In the genomic region with DNA sequence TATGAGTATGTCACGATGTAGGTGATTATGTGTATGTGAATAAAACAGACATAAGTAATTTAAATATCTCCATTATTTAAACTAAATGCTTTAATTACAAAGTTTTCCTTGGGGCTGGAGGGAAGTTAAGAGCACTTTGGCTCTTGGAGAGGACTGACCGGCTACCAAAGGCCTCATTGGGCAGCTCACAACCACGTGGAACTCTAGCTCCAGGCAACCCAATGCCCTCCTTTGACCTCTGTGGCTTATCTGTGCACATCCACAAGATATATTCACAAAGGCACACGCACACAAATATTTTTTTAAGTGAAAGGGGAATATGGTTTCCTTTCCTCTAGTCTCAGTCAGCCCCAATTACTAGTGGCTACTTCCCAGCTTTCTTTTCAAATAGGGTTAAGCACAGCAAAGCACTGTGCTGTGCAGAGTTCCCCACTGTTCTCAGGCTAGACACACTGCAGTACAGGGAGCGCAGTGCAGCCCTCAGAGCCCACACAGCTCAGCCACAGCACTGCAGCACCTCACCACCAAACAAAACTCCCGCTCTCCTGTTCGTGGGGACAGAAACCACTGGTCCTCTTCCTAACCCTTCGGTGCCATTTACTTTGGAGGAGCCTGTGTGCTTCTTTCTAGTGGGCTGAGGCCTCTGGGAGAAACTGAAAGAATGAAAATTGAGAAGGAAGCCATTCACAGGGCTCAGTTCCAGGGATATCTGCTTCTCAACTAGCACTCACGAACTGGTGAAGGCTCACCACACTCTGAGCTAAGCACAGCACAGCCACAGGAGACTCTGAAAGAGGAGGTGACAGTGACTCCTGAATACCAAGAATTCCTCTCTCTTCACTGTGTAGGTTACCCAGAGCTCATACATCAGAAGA, we compare ENCODE assay signal across 11 mouse cellular contexts. TPM values are rescaled to one million over a fixed set of nuclear protein-coding genes. Genes with fewer than 3 reads are reported as not detected.
DNase-seq lines count a peak whose midpoint lies in the region; ATAC-seq and TF ChIP-seq lines count a peak whose summit lies in the region.
"Had no signal": no experiment of that assay in that cellular context is flagged by ENCODE, and none has a peak within 500 bp of the region (broad histone marks: within the 10 kb centered on the region; RNA-seq: fewer than 3 reads in every experiment).

No protein-coding gene starts in this region.

- WGBS in embryonic facial prominence, embryonic 12.5 days, result 41% methylated on average over 9 of the region's 9 CpGs
- 41% methylated on average over 9 of the region's 9 CpGs for WGBS in embryonic facial prominence, embryonic 10.5 days
- 53% methylated on average over 9 of the region's 9 CpGs for WGBS in hindbrain, embryonic 13.5 days
- 46% methylated on average over 9 of the region's 9 CpGs for WGBS in hindbrain, embryonic 10.5 days
- 30% methylated on average over 9 of the region's 9 CpGs for WGBS in lung, embryonic 14.5 days
- 45% methylated on average over 9 of the region's 9 CpGs for WGBS in liver, embryonic 16.5 days (ENCODE audit: insufficient replicate concordance)

- ATAC-seq in embryonic facial prominence, embryonic 12.5 days (ENCODE audit: insufficient number of reproducible peaks, insufficient read depth, low FRiP score, low TSS enrichment), result no peak
- ATAC-seq in hindbrain, embryonic 13.5 days (ENCODE audit: low FRiP score), result no peak
- peak; percentile 69 for ATAC-seq in lung, embryonic 14.5 days (ENCODE audit: insufficient read depth)
- peak; percentile 60 for ATAC-seq in liver, embryonic 16.5 days (ENCODE audit: low read depth)

- DNase-seq in embryonic facial prominence, embryonic 10.5 days (ENCODE audit: low spot score), result no peak
- DNase-seq in hindbrain, embryonic 10.5 days (ENCODE audit: low spot score), result no peak
- DNase-seq in lung, embryonic 14.5 days, result peak; percentile 41
- DNase-seq in lung, postnatal 25 days (ENCODE audit: low spot score), result no peak
- DNase-seq in layer of hippocampus, postnatal 10 days (ENCODE audit: low spot score in 2 of 2), result no peak
- DNase-seq: cerebellum, adult 9-11 months; kidney, postnatal 4 days had no signal

- no peaks in the 10 kb centered on the region for H3K9me3 ChIP-seq in embryonic facial prominence, embryonic 12.5 days
- no peaks in the 10 kb centered on the region for H3K9me3 ChIP-seq in embryonic facial prominence, embryonic 10.5 days
- H3K9me3 ChIP-seq in hindbrain, embryonic 13.5 days, result no peaks in the 10 kb centered on the region
- no peaks in the 10 kb centered on the region for H3K9me3 ChIP-seq in hindbrain, embryonic 10.5 days
- no peaks in the 10 kb centered on the region for H3K9me3 ChIP-seq in lung, embryonic 14.5 days (ENCODE audit: low read depth, low read length)
- H3K9me3 ChIP-seq in liver, embryonic 16.5 days (replicated peaks; ENCODE audit: control insufficient read depth, low read length), result no peaks in the 10 kb centered on the region
- H3K9me3 ChIP-seq: hindbrain, embryonic 15.5 days had no signal

- H3K27me3 ChIP-seq in embryonic facial prominence, embryonic 12.5 days, result no peaks in the 10 kb centered on the region
- H3K27me3 ChIP-seq in embryonic facial prominence, embryonic 10.5 days (replicated peaks; ENCODE audit: low read depth, poor library complexity, severe bottlenecking), result no peaks in the 10 kb centered on the region
- H3K27me3 ChIP-seq in hindbrain, embryonic 13.5 days, result no peaks in the 10 kb centered on the region
- no peaks in the 10 kb centered on the region for H3K27me3 ChIP-seq in hindbrain, embryonic 10.5 days (ENCODE audit: insufficient read depth, poor library complexity, severe bottlenecking)
- no peaks in the 10 kb centered on the region for H3K27me3 ChIP-seq in lung, embryonic 14.5 days (ENCODE audit: insufficient read depth, low read length)
- H3K27me3 ChIP-seq in liver, embryonic 16.5 days (ENCODE audit: control insufficient read depth, insufficient read depth, low read depth, low read length), result no peaks in the 10 kb centered on the region
- H3K27me3 ChIP-seq: hindbrain, embryonic 15.5 days had no signal

- no peak overlapping the region for H3K4me2 ChIP-seq in embryonic facial prominence, embryonic 12.5 days (replicated peaks)
- H3K4me2 ChIP-seq in hindbrain, embryonic 13.5 days, result no peak overlapping the region
- peak overlapping the region; percentile 32 for H3K4me2 ChIP-seq in lung, embryonic 14.5 days
- no peak overlapping the region for H3K4me2 ChIP-seq in liver, embryonic 16.5 days (ENCODE audit: low read depth, low read length)
- H3K4me2 ChIP-seq: hindbrain, embryonic 15.5 days had no signal

- no peak for TF ChIP-seq CTCF in lung, embryonic 14.5 days (IDR thresholded peaks at IDR 0.05; ENCODE audit: low read depth)

- H3K27ac ChIP-seq in embryonic facial prominence, embryonic 12.5 days, result peak overlapping the region; percentile 37; the same call in 1 of the 2 replicates
- no peak overlapping the region; the same call in 1 of the 2 replicates for H3K27ac ChIP-seq in embryonic facial prominence, embryonic 10.5 days (replicated peaks)
- H3K27ac ChIP-seq in hindbrain, embryonic 13.5 days, result peak overlapping the region; percentile 18; the same call in 1 of the 2 replicates
- H3K27ac ChIP-seq in hindbrain, embryonic 10.5 days, result no peak overlapping the region
- H3K27ac ChIP-seq in lung, embryonic 14.5 days (ENCODE audit: low read depth), result peak overlapping the region; percentile 95
- H3K27ac ChIP-seq in liver, embryonic 16.5 days (ENCODE audit: low read length), result no peak overlapping the region
- H3K27ac ChIP-seq: hindbrain, embryonic 15.5 days had no signal

- H3K36me3 ChIP-seq in embryonic facial prominence, embryonic 12.5 days, result no peaks in the 10 kb centered on the region
- no peaks in the 10 kb centered on the region for H3K36me3 ChIP-seq in embryonic facial prominence, embryonic 10.5 days (replicated peaks)
- H3K36me3 ChIP-seq in hindbrain, embryonic 13.5 days, result no peaks in the 10 kb centered on the region
- no peaks in the 10 kb centered on the region for H3K36me3 ChIP-seq in hindbrain, embryonic 10.5 days
- H3K36me3 ChIP-seq in lung, embryonic 14.5 days (ENCODE audit: insufficient read depth), result no peaks in the 10 kb centered on the region
- H3K36me3 ChIP-seq in liver, embryonic 16.5 days (ENCODE audit: control insufficient read depth, insufficient read depth), result no peaks in the 10 kb centered on the region
- H3K36me3 ChIP-seq: hindbrain, embryonic 15.5 days had no signal

- no peak overlapping the region for H3K4me3 ChIP-seq in embryonic facial prominence, embryonic 12.5 days
- no peak overlapping the region for H3K4me3 ChIP-seq in embryonic facial prominence, embryonic 10.5 days
- H3K4me3 ChIP-seq in hindbrain, embryonic 13.5 days, result no peak overlapping the region
- H3K4me3 ChIP-seq in hindbrain, embryonic 10.5 days, result no peak overlapping the region
- H3K4me3 ChIP-seq in lung, embryonic 14.5 days (ENCODE audit: low read depth, low read length), result no peak overlapping the region
- H3K4me3 ChIP-seq in liver, embryonic 16.5 days (ENCODE audit: low read depth, low read length), result no peak overlapping the region
- H3K4me3 ChIP-seq: hindbrain, embryonic 15.5 days had no signal

- H3K4me1 ChIP-seq in embryonic facial prominence, embryonic 12.5 days, result peaks cover 21% of the 10 kb centered on the region
- peaks cover 25% of the 10 kb centered on the region for H3K4me1 ChIP-seq in embryonic facial prominence, embryonic 10.5 days
- peaks cover 20% of the 10 kb centered on the region for H3K4me1 ChIP-seq in hindbrain, embryonic 13.5 days (replicated peaks)
- peaks cover 20% of the 10 kb centered on the region for H3K4me1 ChIP-seq in hindbrain, embryonic 10.5 days (replicated peaks)
- H3K4me1 ChIP-seq in lung, embryonic 14.5 days (ENCODE audit: insufficient read depth), result peaks cover 12% of the 10 kb centered on the region
- peaks cover 8% of the 10 kb centered on the region for H3K4me1 ChIP-seq in liver, embryonic 16.5 days (ENCODE audit: control insufficient read depth, low read depth, low read length)

- no peak overlapping the region for H3K9ac ChIP-seq in embryonic facial prominence, embryonic 12.5 days
- no peak overlapping the region for H3K9ac ChIP-seq in hindbrain, embryonic 13.5 days
- H3K9ac ChIP-seq in lung, embryonic 14.5 days, result peak overlapping the region; percentile 6; the same call in 1 of the 2 replicates
- H3K9ac ChIP-seq in liver, embryonic 16.5 days (ENCODE audit: low read depth, low read length), result no peak overlapping the region
- H3K9ac ChIP-seq: hindbrain, embryonic 15.5 days had no signal

RNA-seq across cellular contexts. Expression of gene Btbd9, which starts 26.2 kb away (rescaled TPM):
- 71.6 and 78.9 TPM in 2 replicates for polyA plus RNA-seq in embryonic facial prominence, embryonic 12.5 days (2016; fragmentation: Nextera tagmentation; extraction: Ambion mirVana)
- polyA plus RNA-seq in embryonic facial prominence, embryonic 10.5 days (2016; fragmentation: Nextera tagmentation; extraction: Ambion mirVana), result 57.2 and 58.1 TPM in 2 replicates
- 149 and 150 TPM in 2 replicates for polyA plus RNA-seq in hindbrain, embryonic 13.5 days (2015; fragmentation: Nextera tagmentation; extraction: Ambion mirVana)
- polyA plus RNA-seq in hindbrain, embryonic 10.5 days (2016; fragmentation: Nextera tagmentation; extraction: Ambion mirVana), result 66.1 and 67.3 TPM in 2 replicates
- polyA plus RNA-seq in lung, embryonic 14.5 days (2014; fragmentation: Nextera tagmentation; extraction: Ambion mirVana), result 50.9 and 51.8 TPM in 2 replicates
- polyA plus RNA-seq in liver, embryonic 16.5 days (2015; fragmentation: Nextera tagmentation; extraction: Ambion mirVana), result 13.2 and 14.3 TPM in 2 replicates
- total RNA-seq in layer of hippocampus, postnatal 10 days (2021), result 100 to 1,000 TPM; 104 to 109 TPM

Comparison
In these comparisons a context has a peak if more than half of its experiments do, and no peak if none do; other contexts are left out.
1. H3K27ac ChIP-seq: peak in embryonic facial prominence, embryonic 12.5 days (single experiment), hindbrain, embryonic 13.5 days (single experiment) and lung, embryonic 14.5 days (single experiment); none in embryonic facial prominence, embryonic 10.5 days (single experiment), hindbrain, embryonic 10.5 days (single experiment) and liver, embryonic 16.5 days (single experiment).
2. ATAC-seq: peak in lung, embryonic 14.5 days (single experiment) and liver, embryonic 16.5 days (single experiment); none in embryonic facial prominence, embryonic 12.5 days (single experiment) and hindbrain, embryonic 13.5 days (single experiment).